Mouse (Mus musculus): Measurements from ENCODE around the gene Cachd1. TPM values are rescaled to one million over a fixed set of nuclear protein-coding genes. Genes with fewer than 3 reads are reported as not detected.
A peak's percentile ranks its signal among the peaks of the same experiment; 100 is the strongest.

Cachd1 gene
- polyA plus RNA-seq, 1 experiment from 2014 or later, result 15.2 TPM

DNA sequence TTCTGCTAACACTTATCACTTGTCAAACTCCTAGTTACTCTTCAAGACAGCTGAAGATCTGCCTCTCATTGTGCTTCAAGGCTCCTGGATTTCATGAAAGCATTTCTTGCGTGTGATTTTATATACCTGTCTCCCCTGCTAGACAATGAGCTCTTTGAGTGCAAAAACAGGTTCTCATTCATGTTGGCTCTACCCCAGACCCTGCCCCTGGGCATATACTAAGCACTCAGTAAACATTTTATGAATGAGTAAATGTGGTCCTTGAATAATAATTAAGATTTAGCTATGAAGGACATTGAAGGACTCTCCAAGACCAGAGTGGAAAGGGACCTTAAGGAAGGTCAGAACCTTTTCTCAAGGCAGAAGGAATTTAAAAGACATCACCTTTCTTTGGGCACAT is 16.9 kb upstream of the Cachd1 start:
- Histone ChIP-seq H3K27me3 (replicated peaks; ENCODE audit: control insufficient read depth, insufficient read depth, low read length) (no peaks in the 10 kb centered on the region), H3K4me3 (replicated peaks; ENCODE audit: low read length) (no peak overlapping the region), H3K4me2 (ENCODE audit: low read length) (no peak overlapping the region), H3K4me1 (replicated peaks; ENCODE audit: control insufficient read depth, insufficient read depth, low read length) (no peaks in the 10 kb centered on the region), H3K9ac (replicated peaks; ENCODE audit: low read depth, low read length) (no peak overlapping the region), H3K9me3 (ENCODE audit: control insufficient read depth, low read length) (no peaks in the 10 kb centered on the region), H3K36me3 (ENCODE audit: control insufficient read depth, insufficient read depth) (no peaks in the 10 kb centered on the region), H3K27ac (ENCODE audit: low read length) (no peak overlapping the region)
- WGBS, result 52% methylated on average over 1 of the region's 1 CpGs
- no peak for ATAC-seq

GRCm38 (mm10) chr4:100760416-100760815 is 16.1 kb upstream of the Cachd1 start:
- ATAC-seq, result no peak
- H3K4me1 ChIP-seq (replicated peaks; ENCODE audit: control insufficient read depth, insufficient read depth, low read length), result no peaks in the 10 kb centered on the region
- H3K4me3 ChIP-seq (replicated peaks; ENCODE audit: low read length), result no peak overlapping the region
- no peak overlapping the region for H3K9ac ChIP-seq (replicated peaks; ENCODE audit: low read depth, low read length)
- H3K27ac ChIP-seq (ENCODE audit: low read length), result no peak overlapping the region
- H3K9me3 ChIP-seq (ENCODE audit: control insufficient read depth, low read length), result no peaks in the 10 kb centered on the region
- H3K4me2 ChIP-seq (ENCODE audit: low read length), result no peak overlapping the region
- H3K36me3 ChIP-seq (ENCODE audit: control insufficient read depth, insufficient read depth), result no peaks in the 10 kb centered on the region
- WGBS, result 90% methylated on average over 5 of the region's 5 CpGs
- H3K27me3 ChIP-seq (replicated peaks; ENCODE audit: control insufficient read depth, insufficient read depth, low read length), result no peaks in the 10 kb centered on the region

DNA sequence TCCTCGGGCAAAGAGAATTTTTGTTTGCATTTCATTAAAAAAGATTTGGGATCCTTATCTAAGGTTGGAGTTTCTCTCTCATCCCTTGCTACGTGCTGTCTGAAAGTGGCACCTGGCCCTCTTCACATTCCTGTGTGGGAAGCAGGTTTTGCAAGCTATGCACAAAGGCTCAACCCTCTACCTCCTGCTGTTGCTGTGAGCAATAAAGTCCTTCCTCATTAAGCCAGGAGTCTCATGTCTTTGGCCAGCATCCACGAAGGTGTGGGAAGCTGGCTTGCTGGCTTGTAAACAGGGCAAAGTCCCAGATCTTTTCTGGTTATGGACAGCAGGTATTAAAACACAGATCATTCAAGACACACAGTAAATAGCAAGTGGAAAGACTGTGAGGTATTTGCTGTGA is 7.9 kb upstream of the Cachd1 start:
- Histone ChIP-seq H3K9ac (replicated peaks; ENCODE audit: low read depth, low read length) (no peak overlapping the region), H3K4me3 (replicated peaks; ENCODE audit: low read length) (no peak overlapping the region), H3K4me2 (ENCODE audit: low read length) (no peak overlapping the region), H3K27me3 (replicated peaks; ENCODE audit: control insufficient read depth, insufficient read depth, low read length) (no peaks in the 10 kb centered on the region), H3K4me1 (replicated peaks; ENCODE audit: control insufficient read depth, insufficient read depth, low read length) (no peaks in the 10 kb centered on the region), H3K9me3 (ENCODE audit: control insufficient read depth, low read length) (no peaks in the 10 kb centered on the region), H3K36me3 (ENCODE audit: control insufficient read depth, insufficient read depth) (no peaks in the 10 kb centered on the region), H3K27ac (ENCODE audit: low read length) (no peak overlapping the region)
- ATAC-seq, result no peak
- 30% methylated on average over 3 of the region's 3 CpGs for WGBS

GRCm38 (mm10) chr4:100776871-100777375 is 448 bp downstream of the Cachd1 start:
- Histone ChIP-seq H3K4me2 (ENCODE audit: low read length) (peak overlapping the region; percentile 88), H3K27me3 (replicated peaks; ENCODE audit: control insufficient read depth, insufficient read depth, low read length) (no peaks in the 10 kb centered on the region), H3K27ac (ENCODE audit: low read length) (peak overlapping the region; percentile 80), H3K4me1 (replicated peaks; ENCODE audit: control insufficient read depth, insufficient read depth, low read length) (peaks cover 39% of the 10 kb centered on the region), H3K9me3 (ENCODE audit: control insufficient read depth, low read length) (no peaks in the 10 kb centered on the region), H3K36me3 (ENCODE audit: control insufficient read depth, insufficient read depth) (no peaks in the 10 kb centered on the region), H3K4me3 (replicated peaks; ENCODE audit: low read length) (peak overlapping the region; percentile 55), H3K9ac (replicated peaks; ENCODE audit: low read depth, low read length) (peak overlapping the region; percentile 75)
- whole genome bisulfite sequencing, result under 1% methylated on average over 57 of the region's 68 CpGs
- ATAC-seq, result peak; percentile 41

- Histone ChIP-seq H3K4me2 (ENCODE audit: low read length) (peak overlapping the region; percentile 88), H3K9me3 (ENCODE audit: control insufficient read depth, low read length) (no peaks in the 10 kb centered on the region), H3K27me3 (replicated peaks; ENCODE audit: control insufficient read depth, insufficient read depth, low read length) (no peaks in the 10 kb centered on the region), H3K9ac (replicated peaks; ENCODE audit: low read depth, low read length) (peak overlapping the region; percentile 75), H3K4me1 (replicated peaks; ENCODE audit: control insufficient read depth, insufficient read depth, low read length) (peaks cover 39% of the 10 kb centered on the region), H3K27ac (ENCODE audit: low read length) (peak overlapping the region; percentile 80), H3K4me3 (replicated peaks; ENCODE audit: low read length) (peak overlapping the region; percentile 55), H3K36me3 (ENCODE audit: control insufficient read depth, insufficient read depth) (no peaks in the 10 kb centered on the region)
- WGBS, result under 1% methylated on average over 40 of the region's 42 CpGs
- ATAC-seq, result peak; percentile 48
Observed at GRCm38 (mm10) chr4:100777376-100778041, 1.0 kb downstream of the Cachd1 start.

DNA sequence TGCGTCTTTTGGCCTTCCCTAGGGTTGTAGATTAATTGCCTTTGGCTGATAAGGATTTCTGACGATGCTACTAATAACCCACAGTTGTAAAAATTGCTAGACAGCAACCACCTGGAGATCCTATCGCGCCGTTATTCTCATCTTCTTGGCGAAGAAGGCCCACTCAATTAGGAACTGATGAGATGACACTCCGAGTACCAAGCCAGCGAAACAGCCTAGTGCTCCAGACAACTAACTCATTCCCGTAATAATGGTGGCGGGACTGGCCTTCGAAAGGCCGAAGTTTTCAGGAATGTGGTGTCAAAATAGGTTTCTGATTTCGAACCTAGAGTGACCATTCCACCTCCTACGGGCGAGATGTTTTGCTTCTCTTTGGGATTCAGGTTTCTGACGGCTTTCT is 1.6 kb downstream of the Cachd1 start:
- H3K36me3 ChIP-seq (ENCODE audit: control insufficient read depth, insufficient read depth), result no peaks in the 10 kb centered on the region
- H3K27ac ChIP-seq (ENCODE audit: low read length), result peak overlapping the region; percentile 80
- H3K4me2 ChIP-seq (ENCODE audit: low read length), result peak overlapping the region; percentile 88
- peak overlapping the region; percentile 75 for H3K9ac ChIP-seq (replicated peaks; ENCODE audit: low read depth, low read length)
- H3K4me1 ChIP-seq (replicated peaks; ENCODE audit: control insufficient read depth, insufficient read depth, low read length), result peaks cover 39% of the 10 kb centered on the region
- 2% methylated on average over 16 of the region's 16 CpGs for WGBS
- no peak for ATAC-seq
- peak overlapping the region; percentile 55 for H3K4me3 ChIP-seq (replicated peaks; ENCODE audit: low read length)
- no peaks in the 10 kb centered on the region for H3K9me3 ChIP-seq (ENCODE audit: control insufficient read depth, low read length)
- H3K27me3 ChIP-seq (replicated peaks; ENCODE audit: control insufficient read depth, insufficient read depth, low read length), result no peaks in the 10 kb centered on the region

DNA sequence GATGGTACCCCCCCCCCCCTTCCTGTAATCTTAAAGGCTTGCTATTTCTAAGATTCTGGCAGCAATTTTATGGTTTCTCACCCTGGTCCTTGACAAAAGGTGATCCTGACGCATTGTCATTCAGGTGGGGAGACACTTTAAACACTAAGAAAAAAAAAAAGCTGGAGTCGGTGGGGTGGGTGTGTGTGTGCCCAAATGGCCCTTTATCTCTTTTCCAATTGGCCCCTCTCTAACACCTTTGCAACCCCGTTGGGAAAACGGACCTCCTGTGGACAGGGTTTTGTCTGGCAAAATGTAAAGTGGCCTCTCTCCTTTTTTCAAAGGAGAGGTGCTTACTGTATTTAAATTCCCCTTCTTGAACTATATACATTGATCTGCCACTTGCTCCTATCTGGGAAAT is 2.5 kb downstream of the Cachd1 start:
- Histone ChIP-seq H3K27me3 (replicated peaks; ENCODE audit: control insufficient read depth, insufficient read depth, low read length) (no peaks in the 10 kb centered on the region), H3K36me3 (ENCODE audit: control insufficient read depth, insufficient read depth) (no peaks in the 10 kb centered on the region), H3K9ac (replicated peaks; ENCODE audit: low read depth, low read length) (peak overlapping the region; percentile 75), H3K27ac (ENCODE audit: low read length) (no peak overlapping the region), H3K4me2 (ENCODE audit: low read length) (peak overlapping the region; percentile 88), H3K9me3 (ENCODE audit: control insufficient read depth, low read length) (no peaks in the 10 kb centered on the region), H3K4me3 (replicated peaks; ENCODE audit: low read length) (peak overlapping the region; percentile 55), H3K4me1 (replicated peaks; ENCODE audit: control insufficient read depth, insufficient read depth, low read length) (peaks cover 39% of the 10 kb centered on the region)
- WGBS, result 9% methylated on average over 4 of the region's 4 CpGs
- ATAC-seq, result no peak

- peaks cover 39% of the 10 kb centered on the region for H3K4me1 ChIP-seq (replicated peaks; ENCODE audit: control insufficient read depth, insufficient read depth, low read length)
- no peak overlapping the region; the same call in 1 of the 2 replicates for H3K9ac ChIP-seq (replicated peaks; ENCODE audit: low read depth, low read length)
- no peaks in the 10 kb centered on the region for H3K9me3 ChIP-seq (ENCODE audit: control insufficient read depth, low read length)
- H3K4me2 ChIP-seq (ENCODE audit: low read length), result peak overlapping the region; percentile 88
- H3K4me3 ChIP-seq (replicated peaks; ENCODE audit: low read length), result peak overlapping the region; percentile 55
- ATAC-seq, result no peak
- no peaks in the 10 kb centered on the region for H3K27me3 ChIP-seq (replicated peaks; ENCODE audit: control insufficient read depth, insufficient read depth, low read length)
- WGBS, result 16% methylated on average over 5 of the region's 5 CpGs
- no peak overlapping the region for H3K27ac ChIP-seq (ENCODE audit: low read length)
- H3K36me3 ChIP-seq (ENCODE audit: control insufficient read depth, insufficient read depth), result no peaks in the 10 kb centered on the region
Observed at GRCm38 (mm10) chr4:100779695-100780094, 3.2 kb downstream of the Cachd1 start.

DNA sequence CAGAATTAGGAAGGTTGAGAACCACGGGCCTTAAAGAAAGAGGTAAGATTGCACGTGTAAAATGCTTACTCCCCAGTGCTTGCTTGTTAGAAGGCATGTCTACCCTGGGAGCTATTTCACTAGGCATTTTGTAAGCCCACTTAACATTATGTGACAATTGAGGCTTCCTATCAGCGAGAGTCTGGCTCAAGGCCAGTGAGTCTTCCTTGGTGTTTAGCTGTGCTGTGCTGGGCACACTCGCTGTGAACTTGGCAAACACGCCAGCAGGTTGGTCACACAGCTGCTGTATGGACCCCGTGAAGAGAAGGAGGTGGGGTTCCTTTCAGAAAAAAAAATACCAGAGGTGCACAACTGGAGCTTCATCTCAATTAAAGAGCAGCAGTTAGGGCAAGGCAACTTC is 4.4 kb downstream of the Cachd1 start:
- ATAC-seq, result no peak
- Histone ChIP-seq H3K4me3 (replicated peaks; ENCODE audit: low read length) (no peak overlapping the region), H3K4me1 (replicated peaks; ENCODE audit: control insufficient read depth, insufficient read depth, low read length) (peaks cover 38% of the 10 kb centered on the region), H3K27ac (ENCODE audit: low read length) (no peak overlapping the region), H3K9ac (replicated peaks; ENCODE audit: low read depth, low read length) (no peak overlapping the region), H3K4me2 (ENCODE audit: low read length) (no peak overlapping the region; the same call in 1 of the 2 replicates), H3K9me3 (ENCODE audit: control insufficient read depth, low read length) (no peaks in the 10 kb centered on the region), H3K36me3 (ENCODE audit: control insufficient read depth, insufficient read depth) (no peaks in the 10 kb centered on the region), H3K27me3 (replicated peaks; ENCODE audit: control insufficient read depth, insufficient read depth, low read length) (no peaks in the 10 kb centered on the region)
- 33% methylated on average over 6 of the region's 6 CpGs for WGBS
